Mouse (Mus musculus) adrenal gland, postnatal 36 days (tissue): ENCODE measurements around the gene Eps15l1. TPM values are rescaled to one million over a fixed set of nuclear protein-coding genes. Genes with fewer than 3 reads are reported as not detected.
A peak's percentile ranks its signal among the peaks of the same experiment; 100 is the strongest.

ENCODE experiments used
- DNase-seq, 2 experiments: peaks; one replicate each; pipeline ENCODE4 v3.0.0; 2021; ENCODE audit warnings: mixed read lengths in 1 of 2
- long read RNA-seq, 2 experiments: library from polyadenylated mRNA; stranded (forward); transcript quantifications; one replicate each; pipeline ENCODE4 v2.0.0; 2021; ENCODE audit warnings: borderline sequencing depth in 2 of 2
- total RNA-seq, 2 experiments: library from RNA; stranded (reverse); gene quantifications; 2 replicates each; pipeline ENCODE4 v1.2.3; 2021

The Eps15l1 gene
- total RNA-seq: 10 to 100 TPM; 38.6 to 52.6 TPM
- long read RNA-seq, experiment 1, transcript Eps15l1-205 (16 exons, 3,376 nt): major isoform, 9 of 23 reads
- long read RNA-seq, experiment 1, partial matches to known transcripts: 3 of 23 reads
- long read RNA-seq, experiment 1, other reads (novel, unspliced or antisense): 9 of 23 reads
- long read RNA-seq, experiment 2, transcript Eps15l1-205 (16 exons, 3,376 nt): major isoform, 7 of 18 reads
- long read RNA-seq, experiment 2, partial matches to known transcripts: 0 of 18 reads
- long read RNA-seq, experiment 2, other reads (novel, unspliced or antisense): 9 of 18 reads

GRCm38 (mm10) chr8:72421362-72422335, at the start of gene Eps15l1:
Gene Eps15l1 (minus strand): TSS chr8:72421460.
- peak; percentile 99 to 100 for DNase-seq

GRCm38 (mm10) chr8:72470684-72471083, 49.4 kb upstream of the Eps15l1 start:
- no peak for DNase-seq

- DNase-seq: no peak
Observed at GRCm38 (mm10) chr8:72469984-72470383, 48.7 kb upstream of the Eps15l1 start.

- no peak for DNase-seq
Observed at GRCm38 (mm10) chr8:72469243-72469642, 48.0 kb upstream of the Eps15l1 start.

GRCm38 (mm10) chr8:72464211-72464610, 43.0 kb upstream of the Eps15l1 start:
- no peak for DNase-seq

GRCm38 (mm10) chr8:72459881-72460533, 38.7 kb upstream of the Eps15l1 start:
- no peak for DNase-seq

- DNase-seq: no peak
Observed at GRCm38 (mm10) chr8:72458457-72458856, 37.2 kb upstream of the Eps15l1 start.

GRCm38 (mm10) chr8:72457806-72458205, 36.5 kb upstream of the Eps15l1 start:
- DNase-seq: no peak

- DNase-seq: no peak
Observed at GRCm38 (mm10) chr8:72455317-72455716, 34.1 kb upstream of the Eps15l1 start.

GRCm38 (mm10) chr8:72453904-72454303, 32.6 kb upstream of the Eps15l1 start:
- no peak for DNase-seq

GRCm38 (mm10) chr8:72451516-72451915, 30.3 kb upstream of the Eps15l1 start:
- no peak for DNase-seq

GRCm38 (mm10) chr8:72445071-72445470, 23.8 kb upstream of the Eps15l1 start:
- DNase-seq: no peak

- no peak for DNase-seq
Observed at GRCm38 (mm10) chr8:72443994-72444350, 22.7 kb upstream of the Eps15l1 start.

- DNase-seq: peak; percentile 98
Observed at GRCm38 (mm10) chr8:72443338-72443993, 22.2 kb upstream of the Eps15l1 start, which contains the start of the genes Calr3 and 1700030K09Rik. Gene Calr3 (minus strand): TSS chr8:72443870. Gene 1700030K09Rik (plus strand): TSS chr8:72443880.

GRCm38 (mm10) chr8:72438248-72439015, 17.2 kb upstream of the Eps15l1 start:
- DNase-seq: no peak

GRCm38 (mm10) chr8:72434952-72435351, 13.7 kb upstream of the Eps15l1 start:
- DNase-seq: peak; percentile 92 to 94

- DNase-seq: peak; percentile 45 to 55
Observed at GRCm38 (mm10) chr8:72429676-72430075, 8.4 kb upstream of the Eps15l1 start.

- DNase-seq: peak; percentile 27 to 31
Observed at GRCm38 (mm10) chr8:72422926-72423325, 1.7 kb upstream of the Eps15l1 start.

- DNase-seq: peak; percentile 39 to 62
Observed at GRCm38 (mm10) chr8:72420571-72421361, 494 bp downstream of the Eps15l1 start.

- peak in 1 of 2 experiments; percentile 20 for DNase-seq
Observed at GRCm38 (mm10) chr8:72418073-72418472, 3.2 kb downstream of the Eps15l1 start.
